Mouse (Mus musculus): Measurements from ENCODE around the gene Ppm1n. TPM values are rescaled to one million over a fixed set of nuclear protein-coding genes. Genes with fewer than 3 reads are reported as not detected.
"Not testable (repeated sequence)": the region's sequence is repeated elsewhere in the genome, so short reads cannot be mapped to it uniquely, and the experiment has no call there.

Gene Ppm1n
- polyA plus RNA-seq, 1 experiment from 2014 or later, result not detected

DNA sequence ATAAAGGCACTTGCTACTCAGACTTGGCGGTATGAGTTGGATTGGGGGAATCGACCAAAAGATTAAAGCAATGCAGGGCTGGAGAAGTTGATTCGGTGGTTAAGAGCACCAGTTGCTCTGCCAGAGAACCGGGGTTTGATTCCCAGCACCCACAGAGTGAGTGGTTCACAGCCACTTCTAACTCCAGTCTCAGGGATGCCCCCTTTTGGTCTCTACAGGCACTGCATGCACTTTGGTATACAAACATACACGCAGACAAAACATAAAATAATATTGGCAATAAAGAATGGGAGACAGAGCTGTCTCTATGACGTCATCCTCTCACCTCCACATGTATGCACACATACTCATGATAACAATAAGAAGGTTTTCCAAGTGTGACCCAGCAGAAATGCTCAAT is 17.2 kb upstream of the Ppm1n start:
- H3K4me2 ChIP-seq (replicated peaks; ENCODE audit: low read depth, low read length), result no peak overlapping the region
- H3K36me3 ChIP-seq (ENCODE audit: control insufficient read depth, insufficient read depth, low read length), result no peaks in the 10 kb centered on the region
- no peaks in the 10 kb centered on the region for H3K9me3 ChIP-seq (ENCODE audit: control insufficient read depth, low read length)
- ATAC-seq (ENCODE audit: low FRiP score, low TSS enrichment), result no peak
- H3K9ac ChIP-seq (ENCODE audit: low read depth, low read length), result no peak overlapping the region
- H3K4me1 ChIP-seq (ENCODE audit: control insufficient read depth, insufficient read depth, low read length), result no peaks in the 10 kb centered on the region
- 87% methylated on average over 6 of the region's 6 CpGs for WGBS
- H3K27ac ChIP-seq (ENCODE audit: low read depth, low read length), result no peak overlapping the region
- H3K27me3 ChIP-seq (ENCODE audit: control insufficient read depth, insufficient read depth, low read length), result peaks cover 7% of the 10 kb centered on the region
- no peak overlapping the region for H3K4me3 ChIP-seq (ENCODE audit: low read length)

DNA sequence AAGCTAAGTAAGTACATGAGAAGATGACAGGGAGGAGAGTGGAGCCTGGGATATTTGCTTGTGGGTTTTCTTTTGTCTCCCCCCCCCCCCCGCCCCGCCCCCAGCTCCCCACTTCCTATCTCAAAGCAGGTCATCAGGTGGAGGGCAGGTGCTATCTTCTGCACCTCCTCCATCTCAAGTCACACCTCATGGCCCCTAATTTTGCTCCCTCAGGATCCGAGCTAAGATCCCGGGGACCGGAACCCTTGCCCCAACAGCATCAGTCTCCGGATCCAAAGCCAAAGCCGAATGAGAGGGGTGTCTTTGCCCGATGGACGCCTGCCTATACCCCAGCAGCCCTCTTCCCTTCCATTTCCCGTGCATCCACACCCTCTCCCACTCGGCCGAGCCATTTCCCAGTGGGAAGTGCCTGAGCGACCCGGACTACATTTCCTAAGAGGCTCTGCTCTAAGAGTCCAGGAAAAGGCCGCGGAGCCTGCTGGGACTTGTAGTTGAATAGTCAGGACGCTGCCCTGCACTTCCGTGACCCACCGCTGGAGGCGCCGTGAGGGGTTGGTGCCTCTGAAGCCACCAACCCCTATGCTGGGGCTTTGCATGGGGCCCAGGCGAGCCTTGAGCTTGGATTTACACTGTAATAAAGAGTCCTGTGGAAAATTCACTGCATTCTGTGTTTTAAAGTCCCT is 15.8 kb upstream of the Ppm1n start:
- Histone ChIP-seq H3K4me2 (replicated peaks; ENCODE audit: low read depth, low read length) (peak overlapping the region; percentile 37), H3K27me3 (ENCODE audit: control insufficient read depth, insufficient read depth, low read length) (no peaks in the 10 kb centered on the region), H3K36me3 (ENCODE audit: control insufficient read depth, insufficient read depth, low read length) (no peaks in the 10 kb centered on the region), H3K4me3 (ENCODE audit: low read length) (peak overlapping the region; percentile 20), H3K4me1 (ENCODE audit: control insufficient read depth, insufficient read depth, low read length) (0 out of 2 replicates have a peak, but pooled peaks cover 4% of the 10 kb centered on the region), H3K9me3 (ENCODE audit: control insufficient read depth, low read length) (no peaks in the 10 kb centered on the region), H3K27ac (ENCODE audit: low read depth, low read length) (no peak overlapping the region), H3K9ac (ENCODE audit: low read depth, low read length) (peak overlapping the region; percentile 32; the same call in 1 of the 2 replicates)
- peak; percentile 88 for ATAC-seq (ENCODE audit: low FRiP score, low TSS enrichment)
- WGBS, result 12% methylated on average over 20 of the region's 22 CpGs

DNA sequence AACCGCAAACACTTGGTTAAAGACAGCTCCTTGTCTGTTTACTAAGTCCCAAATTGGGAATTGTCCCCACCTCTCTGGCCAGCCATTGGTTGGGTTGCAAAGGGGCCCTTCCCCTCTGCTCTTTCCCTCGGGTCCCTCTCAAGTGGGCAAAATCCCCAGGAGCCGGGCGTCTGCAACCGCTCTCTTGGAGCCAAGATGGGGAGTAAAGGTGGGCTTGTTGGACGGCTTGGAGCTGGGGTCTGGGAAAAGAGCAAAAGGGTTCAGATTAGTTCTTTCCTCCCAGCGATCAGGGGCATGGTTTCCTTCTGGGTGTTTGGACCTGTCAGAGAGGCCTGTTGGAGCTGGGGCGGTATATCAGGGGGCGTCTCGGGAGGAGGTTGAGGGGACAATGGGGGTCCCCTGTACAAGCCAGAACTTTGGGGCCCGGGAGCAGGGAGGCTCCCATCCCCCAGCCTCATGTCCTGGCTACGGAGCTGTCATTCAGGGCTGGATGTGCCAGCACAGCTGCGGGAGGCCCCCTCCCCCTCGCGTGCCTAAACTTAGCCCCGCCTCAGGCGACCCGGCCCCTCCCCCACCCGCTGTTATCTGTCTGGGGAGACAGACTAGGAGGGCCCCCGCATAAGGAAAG is 11.2 kb upstream of the Ppm1n start:
- Histone ChIP-seq H3K9me3 (ENCODE audit: control insufficient read depth, low read length) (no peaks in the 10 kb centered on the region), H3K27me3 (ENCODE audit: control insufficient read depth, insufficient read depth, low read length) (no peaks in the 10 kb centered on the region), H3K4me2 (replicated peaks; ENCODE audit: low read depth, low read length) (peak overlapping the region; percentile 58), H3K9ac (ENCODE audit: low read depth, low read length) (peak overlapping the region; percentile 44; the same call in 1 of the 2 replicates), H3K36me3 (ENCODE audit: control insufficient read depth, insufficient read depth, low read length) (no peaks in the 10 kb centered on the region), H3K4me1 (ENCODE audit: control insufficient read depth, insufficient read depth, low read length) (0 out of 2 replicates have a peak, but pooled peaks cover 4% of the 10 kb centered on the region), H3K4me3 (ENCODE audit: low read length) (peak overlapping the region; percentile 35), H3K27ac (ENCODE audit: low read depth, low read length) (no peak overlapping the region)
- WGBS, result 1% methylated on average over 20 of the region's 20 CpGs
- ATAC-seq (ENCODE audit: low FRiP score, low TSS enrichment), result peak; percentile 47; the same call in 1 of the 2 replicates

DNA sequence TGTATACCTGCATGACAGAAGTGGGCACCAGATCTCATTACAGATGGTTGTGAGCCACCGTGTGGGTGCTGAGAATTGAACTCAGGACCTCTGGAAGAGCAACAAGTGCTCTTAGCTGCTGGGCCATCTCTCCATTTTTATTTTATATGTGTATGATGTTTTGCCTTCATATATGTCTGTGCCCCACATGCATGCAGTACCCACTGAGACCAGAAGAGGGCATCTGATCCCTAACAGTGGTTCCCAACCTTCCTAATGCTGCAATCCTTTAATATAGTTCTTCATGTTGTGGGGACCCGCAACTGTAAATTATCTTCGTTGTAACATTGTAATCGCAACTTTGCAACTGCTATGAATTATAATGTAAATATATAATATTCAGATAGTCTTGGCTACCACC is 4.9 kb upstream of the Ppm1n start:
- H3K27me3 ChIP-seq (ENCODE audit: control insufficient read depth, insufficient read depth, low read length), result peaks cover 26% of the 10 kb centered on the region
- ATAC-seq (ENCODE audit: low FRiP score, low TSS enrichment), result no peak
- H3K9me3 ChIP-seq (ENCODE audit: control insufficient read depth, low read length), result no peaks in the 10 kb centered on the region
- no peaks in the 10 kb centered on the region for H3K36me3 ChIP-seq (ENCODE audit: control insufficient read depth, insufficient read depth, low read length)
- no peak overlapping the region for H3K4me2 ChIP-seq (replicated peaks; ENCODE audit: low read depth, low read length)
- H3K9ac ChIP-seq (ENCODE audit: low read depth, low read length), result no peak overlapping the region
- H3K4me1 ChIP-seq (ENCODE audit: control insufficient read depth, insufficient read depth, low read length), result 0 out of 2 replicates have a peak, but pooled peaks cover 2% of the 10 kb centered on the region
- WGBS, result 30% methylated on average over 4 of the region's 4 CpGs
- H3K27ac ChIP-seq (ENCODE audit: low read depth, low read length), result no peak overlapping the region
- no peak overlapping the region for H3K4me3 ChIP-seq (ENCODE audit: low read length)

DNA sequence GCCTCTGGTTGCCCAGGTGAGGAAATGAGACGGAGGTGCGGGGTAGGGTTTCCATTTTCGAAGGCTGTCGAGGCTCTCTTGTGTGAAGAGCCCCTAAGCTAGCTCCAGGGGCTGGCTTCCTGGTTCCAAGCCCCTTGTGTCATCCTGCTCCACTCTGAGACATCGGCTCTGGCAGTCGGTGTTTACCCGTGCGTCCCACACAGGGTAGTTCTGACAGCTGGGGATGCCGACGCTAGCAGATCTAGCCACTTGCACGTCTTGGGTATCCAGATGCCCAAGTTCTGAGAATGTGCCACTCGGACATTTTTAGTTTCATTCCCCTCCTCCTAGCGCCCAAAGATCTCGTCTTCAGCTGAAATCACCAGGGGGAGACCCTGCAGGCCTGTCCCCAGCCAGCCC is 3.5 kb upstream of the Ppm1n start:
- H3K4me3 ChIP-seq (ENCODE audit: low read length), result peak overlapping the region; percentile 59; the same call in 1 of the 2 replicates
- H3K9me3 ChIP-seq (ENCODE audit: control insufficient read depth, low read length), result no peaks in the 10 kb centered on the region
- no peak for ATAC-seq (ENCODE audit: low FRiP score, low TSS enrichment)
- H3K4me1 ChIP-seq (ENCODE audit: control insufficient read depth, insufficient read depth, low read length), result peaks cover 9% of the 10 kb centered on the region; the same call in 1 of the 2 replicates
- no peak overlapping the region for H3K27ac ChIP-seq (ENCODE audit: low read depth, low read length)
- no peak overlapping the region for H3K9ac ChIP-seq (ENCODE audit: low read depth, low read length)
- peaks cover 39% of the 10 kb centered on the region for H3K27me3 ChIP-seq (ENCODE audit: control insufficient read depth, insufficient read depth, low read length)
- 41% methylated on average over 14 of the region's 14 CpGs for WGBS
- H3K36me3 ChIP-seq (ENCODE audit: control insufficient read depth, insufficient read depth, low read length), result no peaks in the 10 kb centered on the region
- peak overlapping the region; percentile 98 for H3K4me2 ChIP-seq (replicated peaks; ENCODE audit: low read depth, low read length)

DNA sequence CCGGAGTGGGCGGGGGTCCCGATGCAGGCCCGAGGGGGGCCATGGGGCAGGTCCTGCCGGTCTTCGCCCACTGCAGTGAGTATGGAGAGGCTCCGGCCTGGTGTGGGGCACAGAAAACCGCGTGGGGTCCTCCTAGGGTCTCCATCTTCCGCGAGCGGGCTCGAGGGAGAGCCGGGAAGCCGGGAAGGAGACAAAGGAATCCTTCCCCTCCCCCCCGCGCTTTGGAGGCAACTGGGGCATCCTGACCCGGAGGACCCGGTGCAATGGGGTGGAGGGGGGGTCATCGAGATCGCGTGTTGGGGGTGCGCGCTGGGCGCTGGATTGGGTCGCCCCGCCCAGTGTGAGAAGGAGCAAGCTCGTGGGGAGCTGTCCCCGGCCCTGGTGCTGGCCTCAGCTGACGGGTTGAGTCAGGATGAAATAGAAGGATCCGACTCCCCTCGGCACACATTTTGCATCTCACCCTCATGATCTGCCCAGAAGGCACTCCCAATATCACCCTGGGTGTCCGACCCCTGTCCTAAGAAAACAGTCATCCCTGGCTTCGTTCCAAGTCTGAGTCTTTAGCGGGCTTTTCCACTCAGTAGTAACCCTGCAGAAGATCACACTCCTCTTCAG is 3.0 kb upstream of the Ppm1n start:
- peak; percentile 71 for ATAC-seq (ENCODE audit: low FRiP score, low TSS enrichment)
- peaks cover 44% of the 10 kb centered on the region for H3K27me3 ChIP-seq (ENCODE audit: control insufficient read depth, insufficient read depth, low read length)
- H3K4me1 ChIP-seq (ENCODE audit: control insufficient read depth, insufficient read depth, low read length), result peaks cover 9% of the 10 kb centered on the region; the same call in 1 of the 2 replicates
- 2% methylated on average over 22 of the region's 35 CpGs for WGBS
- no peaks in the 10 kb centered on the region for H3K9me3 ChIP-seq (ENCODE audit: control insufficient read depth, low read length)
- peak overlapping the region; percentile 28 for H3K9ac ChIP-seq (ENCODE audit: low read depth, low read length)
- no peaks in the 10 kb centered on the region for H3K36me3 ChIP-seq (ENCODE audit: control insufficient read depth, insufficient read depth, low read length)
- H3K4me2 ChIP-seq (replicated peaks; ENCODE audit: low read depth, low read length), result peak overlapping the region; percentile 98
- peak overlapping the region; percentile 59 for H3K4me3 ChIP-seq (ENCODE audit: low read length)
- no peak overlapping the region for H3K27ac ChIP-seq (ENCODE audit: low read depth, low read length)

DNA sequence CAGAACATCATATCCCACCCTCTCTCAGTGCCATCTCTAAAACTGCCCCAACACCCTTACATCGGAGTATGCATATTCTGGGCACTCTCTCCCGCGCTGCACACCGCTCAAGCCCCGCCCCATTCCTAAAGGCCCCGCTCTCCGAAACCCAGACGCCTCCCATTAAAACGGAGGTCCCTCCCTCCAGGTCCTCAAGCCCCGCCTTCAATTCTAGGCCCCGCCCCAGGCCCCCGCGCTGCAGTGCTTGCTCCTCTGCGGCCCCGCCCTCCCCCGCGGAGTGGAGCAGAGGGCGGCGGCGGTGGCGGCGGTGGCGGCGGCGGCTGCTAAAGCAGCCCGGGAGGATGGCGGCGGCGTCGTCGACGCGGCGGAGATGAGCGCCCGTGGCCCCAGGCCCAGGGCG is 2.5 kb upstream of the Ppm1n start, which contains the start of gene Rtn2:
Gene Rtn2, plus strand, starts transcription at position 240 of the 400 bp plus-strand sequence.
- WGBS, result under 1% methylated on average over 37 of the region's 37 CpGs
- Histone ChIP-seq H3K4me1 (ENCODE audit: control insufficient read depth, insufficient read depth, low read length) (peaks cover 9% of the 10 kb centered on the region; the same call in 1 of the 2 replicates), H3K4me2 (replicated peaks; ENCODE audit: low read depth, low read length) (peak within 1 kb of the TSS; percentile 98), H3K36me3 (ENCODE audit: control insufficient read depth, insufficient read depth, low read length) (no peaks in the 10 kb centered on the region), H3K4me3 (ENCODE audit: low read length) (peak within 1 kb of the TSS; percentile 59), H3K27me3 (ENCODE audit: control insufficient read depth, insufficient read depth, low read length) (peaks cover 48% of the 10 kb centered on the region), H3K9ac (ENCODE audit: low read depth, low read length) (peak within 1 kb of the TSS; percentile 28), H3K27ac (ENCODE audit: low read depth, low read length) (no peak within 1 kb of the TSS), H3K9me3 (ENCODE audit: control insufficient read depth, low read length) (no peaks in the 10 kb centered on the region)
- ATAC-seq (ENCODE audit: low FRiP score, low TSS enrichment), result peak; percentile 67

DNA sequence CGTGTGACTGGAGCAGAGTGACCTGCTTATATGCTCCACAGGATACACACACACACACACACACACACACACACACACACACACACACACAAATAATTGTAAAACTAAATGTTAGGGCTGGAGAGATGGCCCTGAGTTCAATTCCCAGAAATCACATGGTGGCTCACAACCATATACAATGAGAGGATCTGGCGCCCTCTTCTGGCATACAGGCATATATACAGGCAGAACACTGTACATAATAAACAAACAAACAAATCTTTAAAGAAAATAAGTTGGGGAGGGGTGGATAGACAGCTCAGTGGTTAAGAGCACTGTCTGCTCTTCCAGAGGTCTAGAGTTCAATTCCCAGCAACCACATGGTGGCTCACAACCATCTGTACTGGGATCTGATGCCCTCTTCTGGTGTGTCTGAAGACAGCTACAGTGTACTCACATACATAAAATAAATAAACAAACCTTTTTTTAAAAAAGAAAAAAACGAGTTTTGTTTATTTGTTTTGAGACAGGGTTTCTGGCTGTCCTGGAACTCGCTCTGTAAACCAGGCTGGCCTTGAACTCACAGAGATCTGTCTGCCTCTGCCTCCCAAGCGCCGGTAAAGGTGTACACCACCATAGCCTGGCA is 1.9 kb upstream of the Ppm1n start:
- H3K27me3 ChIP-seq (ENCODE audit: control insufficient read depth, insufficient read depth, low read length), result peaks cover 50% of the 10 kb centered on the region

More for the DNA sequence above, 1.9 kb upstream of the Ppm1n start:
- Histone ChIP-seq H3K4me3 (ENCODE audit: low read length) (peak overlapping the region; percentile 59), H3K4me2 (replicated peaks; ENCODE audit: low read depth, low read length) (peak overlapping the region; percentile 98)
- H3K9me3 ChIP-seq (ENCODE audit: control insufficient read depth, low read length); H3K27ac ChIP-seq (ENCODE audit: low read depth, low read length); H3K36me3 ChIP-seq (ENCODE audit: control insufficient read depth, insufficient read depth, low read length); H3K4me1 ChIP-seq (ENCODE audit: control insufficient read depth, insufficient read depth, low read length); H3K9ac ChIP-seq (ENCODE audit: low read depth, low read length): not testable (repeated sequence)
- ATAC-seq (ENCODE audit: low FRiP score, low TSS enrichment), result 0 out of 2 replicates have a peak, but pooled peaks have one; percentile 7
- 37% methylated on average over 6 of the region's 6 CpGs for WGBS

Data from kidney, embryonic 14.5 days (tissue).